Mouse (Mus musculus) hindbrain, embryonic 14.5 days (tissue): ENCODE data around the gene 4930590J08Rik. TPM values are rescaled to one million over a fixed set of nuclear protein-coding genes. Genes with fewer than 3 reads are reported as not detected.
"Not testable (repeated sequence)": the region's sequence is repeated elsewhere in the genome, so short reads cannot be mapped to it uniquely, and the experiment has no call there.

Source experiments
- ATAC-seq: fragments of 200-750 bp; cut with Nextera tagmentation; 2 replicates; pipeline ENCODE4 v1.8.0; 2017; ENCODE audit warnings: moderate number of reproducible peaks, mild to moderate bottlenecking, moderate TSS enrichment, moderate library complexity; ENCODE audit not compliant: low FRiP score
- DNase-seq: peaks from one replicate; pipeline ENCODE4 v3.0.0-alpha.2; 2015; ENCODE audit warnings: low spot score
- H3K27ac ChIP-seq: fragments of 300-500 bp; sonication (generic); 2 replicates; pipeline ENCODE4 v1.5.1; 2014; ENCODE audit warnings: mild to moderate bottlenecking, moderate library complexity
- H3K27me3 ChIP-seq: fragments of 300-500 bp; sonication (generic); 2 replicates; pipeline ENCODE4 v1.6.1; 2014; ENCODE audit warnings: mild to moderate bottlenecking, low read length, mixed read lengths; ENCODE audit not compliant: control insufficient read depth, insufficient read depth
- H3K36me3 ChIP-seq: fragments of 300-500 bp; sonication (generic); replicated peaks from 2 replicates; pipeline ENCODE4 v1.6.1; 2014; ENCODE audit not compliant: control insufficient read depth, insufficient read depth
- H3K4me1 ChIP-seq: fragments of 300-500 bp; sonication (generic); replicated peaks from 2 replicates; pipeline ENCODE4 v1.6.1; 2014; ENCODE audit warnings: antibody characterized with exemption, low read length, mixed read lengths; ENCODE audit not compliant: control insufficient read depth, insufficient read depth
- H3K4me2 ChIP-seq: fragments of 300-500 bp; sonication (generic); replicated peaks from 2 replicates; pipeline ENCODE4 v1.6.1; 2014; ENCODE audit warnings: mild to moderate bottlenecking, moderate library complexity
- H3K4me3 ChIP-seq: fragments of 300-500 bp; sonication (generic); replicated peaks from 2 replicates; pipeline ENCODE4 v1.5.1; 2014; ENCODE audit warnings: mild to moderate bottlenecking, low read length
- H3K9ac ChIP-seq: fragments of 300-500 bp; sonication (generic); 2 replicates; pipeline ENCODE4 v1.6.1; 2014
- H3K9me3 ChIP-seq: fragments of 300-500 bp; sonication (generic); 2 replicates; pipeline ENCODE4 v1.6.1; 2016; ENCODE audit warnings: low read length; ENCODE audit not compliant: control insufficient read depth
- WGBS: fragments of 180-500 bp; shearing (Covaris S2); extraction: QIAGEN DNeasy Blood & Tissue Kit; methylation state at CpG from one replicate; pipeline ENCODE4 v1.1.7; 2014; 5-methylcytosine and 5-hydroxymethylcytosine counted together
- polyA plus RNA-seq: library from polyadenylated mRNA; unstranded; fragments of >200 nt; fragmentation: Nextera tagmentation; extraction: Ambion mirVana; gene quantifications from 2 replicates; pipeline ENCODE4 v1.2.1, GENCODE M21; 2014

The 4930590J08Rik gene
- polyA plus RNA-seq, 1 experiment from 2014 or later: 1.4 TPM

DNA sequence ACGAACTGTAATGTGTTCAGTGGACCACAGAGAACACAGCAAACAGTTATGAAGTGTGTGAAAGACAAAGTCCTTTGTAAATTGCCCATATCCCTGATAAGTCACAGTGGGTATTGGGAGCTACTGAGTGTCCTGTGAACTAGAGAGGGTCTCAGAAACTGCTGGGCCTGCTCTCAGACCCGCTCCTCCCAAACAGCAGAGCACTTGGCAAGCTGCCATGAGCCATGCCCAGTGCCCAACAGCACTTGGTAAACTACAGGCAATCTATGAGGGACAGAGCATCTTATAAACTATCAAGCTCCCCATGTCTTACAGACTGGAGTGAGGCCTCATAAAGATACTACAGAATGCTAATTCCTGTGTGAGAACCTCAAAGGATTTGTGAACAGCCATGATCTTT, 45.8 kb downstream of the 4930590J08Rik start:
- H3K27ac ChIP-seq: no peak overlapping the region
- no peaks in the 10 kb centered on the region for H3K9me3 ChIP-seq
- H3K27me3 ChIP-seq: no peaks in the 10 kb centered on the region
- no peak for ATAC-seq
- peak; percentile 42 for DNase-seq
- no peaks in the 10 kb centered on the region for H3K36me3 ChIP-seq
- no peaks in the 10 kb centered on the region for H3K4me1 ChIP-seq
- H3K4me2 ChIP-seq: no peak overlapping the region
- WGBS: 82% methylated on average over 2 of the region's 2 CpGs
- no peak overlapping the region for H3K4me3 ChIP-seq
- no peak overlapping the region for H3K9ac ChIP-seq

DNA sequence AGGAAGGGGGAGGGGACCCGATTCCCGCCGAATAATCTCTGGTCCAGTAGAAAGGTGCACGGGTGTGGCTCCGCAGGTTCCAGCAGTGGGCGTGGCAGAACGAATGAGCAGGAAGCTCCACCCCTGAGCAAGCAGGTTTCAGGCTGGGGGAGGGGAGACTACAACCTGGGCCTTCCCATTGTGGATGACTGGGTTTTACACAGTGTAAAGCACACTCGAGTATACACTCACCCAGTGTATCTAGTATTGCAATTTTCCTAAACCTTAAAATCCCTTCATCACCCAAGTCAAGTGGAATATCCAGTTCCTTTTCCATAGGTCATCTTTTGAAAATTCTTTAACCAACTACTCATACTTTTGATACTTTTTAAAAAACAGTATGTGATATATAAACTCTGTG, 55.4 kb downstream of the 4930590J08Rik start:
- not testable (repeated sequence) for H3K27me3 ChIP-seq, H3K4me1 ChIP-seq, H3K36me3 ChIP-seq, H3K9me3 ChIP-seq, DNase-seq, H3K4me3 ChIP-seq, H3K9ac ChIP-seq, H3K27ac ChIP-seq, H3K4me2 ChIP-seq, ATAC-seq
- WGBS: 34% methylated on average over 2 of the region's 8 CpGs

DNA sequence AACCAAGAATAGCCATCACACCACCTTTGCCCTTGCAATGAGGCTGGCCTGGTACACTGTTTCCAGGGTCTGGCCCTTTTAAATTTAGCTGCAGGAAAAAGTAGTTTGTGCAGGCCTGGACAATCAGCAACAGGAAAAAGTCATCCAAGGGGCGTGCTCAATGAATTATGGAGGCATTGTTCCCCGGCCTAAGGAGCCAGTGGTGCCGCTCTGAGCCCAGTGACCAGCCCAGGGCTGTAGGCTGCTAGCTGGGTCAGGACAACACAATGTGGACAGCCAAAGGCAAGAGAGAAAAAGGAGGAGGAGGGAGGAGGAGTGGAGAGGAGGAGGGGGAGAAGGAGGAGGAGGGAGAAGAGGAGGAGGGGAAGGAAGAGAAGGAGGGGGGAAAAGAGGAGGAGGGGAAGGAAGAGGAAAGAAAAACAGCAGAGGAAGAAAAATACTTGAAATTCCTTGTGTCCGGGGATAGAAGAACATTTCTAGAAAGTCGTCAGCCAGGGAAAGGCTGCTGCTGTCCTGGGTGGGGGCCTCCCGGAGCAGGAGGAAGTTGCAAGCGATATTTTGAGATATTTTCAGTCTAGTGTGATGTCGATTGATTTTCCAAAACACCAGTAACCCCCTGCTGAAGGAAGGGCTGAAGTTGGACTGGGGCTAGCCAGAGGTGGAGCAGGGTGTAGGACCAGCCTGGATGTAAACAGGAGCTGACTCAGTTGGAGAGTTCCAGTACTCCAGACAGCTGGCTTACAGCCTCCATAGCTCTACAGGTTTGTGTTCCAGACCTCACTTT, 57.6 kb downstream of the 4930590J08Rik start:
- Histone ChIP-seq H3K4me1 (peaks cover 10% of the 10 kb centered on the region; the same call in 1 of the 2 replicates), H3K27ac (no peak overlapping the region), H3K36me3 (no peaks in the 10 kb centered on the region), H3K4me3 (no peak overlapping the region), H3K9me3 (no peaks in the 10 kb centered on the region), H3K27me3 (no peaks in the 10 kb centered on the region), H3K4me2 (no peak overlapping the region; the same call in 1 of the 2 replicates), H3K9ac (no peak overlapping the region)
- no peak for ATAC-seq
- WGBS: 48% methylated on average over 8 of the region's 8 CpGs
- no peak for DNase-seq

DNA sequence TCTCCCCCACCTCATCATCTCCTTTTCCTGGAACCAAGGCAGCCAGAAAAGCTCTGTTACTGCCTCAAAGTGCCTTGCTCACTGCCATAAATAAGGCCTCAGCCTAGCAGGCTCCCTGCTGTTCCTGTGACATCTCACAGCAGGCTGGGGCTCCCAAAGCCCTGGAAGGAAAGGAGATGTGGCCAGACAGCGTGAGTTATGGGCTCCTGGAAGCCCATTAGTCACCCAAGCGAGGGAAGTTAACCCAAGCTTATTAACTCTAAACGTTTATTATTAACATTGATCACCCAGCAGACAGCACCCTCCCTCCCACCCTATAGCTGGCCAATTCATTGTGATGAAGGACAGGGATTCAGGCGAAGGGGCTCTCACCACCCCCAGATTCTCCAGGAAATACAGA, 60.8 kb downstream of the 4930590J08Rik start:
- DNase-seq (no peak), ATAC-seq (peak; percentile 37; the same call in 1 of the 2 replicates)
- Histone ChIP-seq H3K4me1 (peaks cover 12% of the 10 kb centered on the region; the same call in 1 of the 2 replicates), H3K36me3 (no peaks in the 10 kb centered on the region), H3K9ac (no peak overlapping the region), H3K27ac (no peak overlapping the region), H3K9me3 (no peaks in the 10 kb centered on the region), H3K4me2 (no peak overlapping the region), H3K27me3 (no peaks in the 10 kb centered on the region), H3K4me3 (no peak overlapping the region)
- WGBS: 24% methylated on average over 4 of the region's 4 CpGs

DNA sequence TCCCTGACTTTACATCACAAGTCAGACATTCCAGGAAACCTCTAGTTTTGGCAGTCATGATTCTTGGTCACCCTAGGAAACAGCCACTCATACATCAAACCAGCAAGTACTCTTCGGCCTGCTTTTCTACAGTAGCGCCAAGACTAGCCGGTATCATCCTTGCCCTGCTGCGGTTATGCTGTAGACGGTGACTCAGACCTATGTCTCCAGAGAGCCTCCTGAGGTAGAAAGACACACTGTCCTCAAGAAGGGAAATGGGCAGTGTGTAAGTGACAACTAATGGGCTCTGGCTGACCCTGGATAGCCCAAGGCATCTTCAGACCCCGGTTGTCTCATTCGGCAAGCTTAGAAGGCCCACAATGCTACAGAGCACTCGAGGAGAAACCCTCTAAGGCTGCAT, 62.5 kb downstream of the 4930590J08Rik start:
- H3K36me3 ChIP-seq: no peaks in the 10 kb centered on the region
- DNase-seq: no peak
- 90% methylated on average over 8 of the region's 8 CpGs for WGBS

DNA sequence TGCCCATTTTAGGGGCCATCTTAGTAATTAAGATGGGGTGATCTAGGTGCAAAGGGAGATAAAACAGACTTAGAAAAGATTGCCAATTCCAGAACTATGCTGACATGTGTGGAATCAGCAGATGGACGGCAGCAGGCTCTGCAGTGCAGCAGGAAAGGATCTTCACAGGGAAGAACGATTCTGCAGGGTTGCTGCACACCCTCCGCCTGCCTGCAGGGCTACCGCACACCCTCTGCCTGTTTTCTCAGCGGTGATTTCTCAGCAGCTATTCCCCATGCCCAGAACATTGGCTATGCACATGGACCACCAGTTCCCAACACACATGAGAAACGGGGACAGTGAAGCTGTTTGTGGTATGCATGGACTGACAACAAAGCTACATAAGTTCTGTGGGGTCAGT, 63.4 kb downstream of the 4930590J08Rik start:
- Histone ChIP-seq H3K36me3 (no peaks in the 10 kb centered on the region), H3K27me3 (no peaks in the 10 kb centered on the region), H3K4me3 (no peak overlapping the region), H3K9me3 (no peaks in the 10 kb centered on the region), H3K9ac (no peak overlapping the region), H3K27ac (no peak overlapping the region), H3K4me2 (no peak overlapping the region), H3K4me1 (peaks cover 8% of the 10 kb centered on the region; the same call in 1 of the 2 replicates)
- 62% methylated on average over 6 of the region's 6 CpGs for WGBS
- ATAC-seq (no peak), DNase-seq (no peak)

More for the DNA sequence above, 62.5 kb downstream of the 4930590J08Rik start:
- no peak for ATAC-seq
- H3K9me3 ChIP-seq: no peaks in the 10 kb centered on the region
- no peak overlapping the region for H3K4me2 ChIP-seq
- no peak overlapping the region for H3K27ac ChIP-seq
- H3K4me1 ChIP-seq: peaks cover 12% of the 10 kb centered on the region; the same call in 1 of the 2 replicates
- H3K4me3 ChIP-seq: no peak overlapping the region
- H3K9ac ChIP-seq: no peak overlapping the region
- H3K27me3 ChIP-seq: no peaks in the 10 kb centered on the region

DNA sequence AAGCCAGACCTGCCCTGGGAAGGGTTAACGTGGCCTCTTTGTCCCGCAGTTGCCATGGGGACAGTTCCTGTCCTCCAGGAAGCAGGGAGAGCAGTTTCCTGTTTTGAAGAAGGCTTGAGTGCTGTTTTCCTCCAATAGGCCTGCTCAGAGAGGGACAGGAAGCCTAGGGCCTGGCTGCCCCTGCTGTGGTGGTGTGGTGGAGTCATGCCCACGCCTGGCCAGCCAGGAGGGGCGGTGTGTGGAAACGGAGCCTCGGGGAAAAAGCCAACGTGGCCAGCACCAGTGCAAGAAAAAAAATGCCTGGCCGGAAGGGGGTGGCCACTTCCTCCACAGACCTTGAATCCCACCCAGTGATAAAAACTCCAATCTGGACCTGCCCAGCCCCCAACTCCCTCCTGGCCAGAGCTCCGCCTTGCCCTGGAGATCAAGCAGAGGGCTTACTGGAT, 69.6 kb downstream of the 4930590J08Rik start:
- Histone ChIP-seq H3K4me1 (0 out of 2 replicates have a peak, but pooled peaks cover under 1% of the 10 kb centered on the region), H3K9me3 (no peaks in the 10 kb centered on the region), H3K36me3 (no peaks in the 10 kb centered on the region), H3K27ac (no peak overlapping the region), H3K4me3 (no peak overlapping the region), H3K9ac (no peak overlapping the region), H3K4me2 (no peak overlapping the region), H3K27me3 (no peaks in the 10 kb centered on the region)
- DNase-seq (no peak), ATAC-seq (no peak)
- WGBS: 56% methylated on average over 9 of the region's 9 CpGs

DNA sequence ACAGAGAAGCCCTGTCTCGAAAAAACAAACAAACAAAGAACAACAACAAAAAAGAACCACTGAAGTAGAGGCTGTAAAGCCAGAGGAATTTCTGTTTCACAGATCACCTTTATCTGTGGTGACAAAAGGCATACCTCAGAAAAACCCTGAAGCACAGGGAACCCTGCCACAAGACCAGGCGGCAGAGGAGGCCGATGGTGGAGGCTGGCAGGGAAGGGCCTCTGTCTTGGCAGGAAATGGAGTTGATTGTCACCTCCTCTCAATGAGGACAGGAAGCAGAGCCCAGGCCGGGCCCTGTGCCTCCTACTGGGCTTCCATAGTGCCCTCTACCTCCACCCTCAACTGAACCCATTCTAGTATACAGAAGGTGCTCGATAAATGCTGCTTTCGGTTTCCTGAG, 71.4 kb downstream of the 4930590J08Rik start:
- Histone ChIP-seq H3K9ac (no peak overlapping the region), H3K4me2 (no peak overlapping the region), H3K27me3 (peaks cover 7% of the 10 kb centered on the region), H3K36me3 (no peaks in the 10 kb centered on the region), H3K4me3 (no peak overlapping the region), H3K9me3 (no peaks in the 10 kb centered on the region), H3K4me1 (peaks cover 7% of the 10 kb centered on the region; the same call in 1 of the 2 replicates), H3K27ac (no peak overlapping the region)
- ATAC-seq (no peak), DNase-seq (no peak)
- WGBS: 80% methylated on average over 6 of the region's 6 CpGs

DNA sequence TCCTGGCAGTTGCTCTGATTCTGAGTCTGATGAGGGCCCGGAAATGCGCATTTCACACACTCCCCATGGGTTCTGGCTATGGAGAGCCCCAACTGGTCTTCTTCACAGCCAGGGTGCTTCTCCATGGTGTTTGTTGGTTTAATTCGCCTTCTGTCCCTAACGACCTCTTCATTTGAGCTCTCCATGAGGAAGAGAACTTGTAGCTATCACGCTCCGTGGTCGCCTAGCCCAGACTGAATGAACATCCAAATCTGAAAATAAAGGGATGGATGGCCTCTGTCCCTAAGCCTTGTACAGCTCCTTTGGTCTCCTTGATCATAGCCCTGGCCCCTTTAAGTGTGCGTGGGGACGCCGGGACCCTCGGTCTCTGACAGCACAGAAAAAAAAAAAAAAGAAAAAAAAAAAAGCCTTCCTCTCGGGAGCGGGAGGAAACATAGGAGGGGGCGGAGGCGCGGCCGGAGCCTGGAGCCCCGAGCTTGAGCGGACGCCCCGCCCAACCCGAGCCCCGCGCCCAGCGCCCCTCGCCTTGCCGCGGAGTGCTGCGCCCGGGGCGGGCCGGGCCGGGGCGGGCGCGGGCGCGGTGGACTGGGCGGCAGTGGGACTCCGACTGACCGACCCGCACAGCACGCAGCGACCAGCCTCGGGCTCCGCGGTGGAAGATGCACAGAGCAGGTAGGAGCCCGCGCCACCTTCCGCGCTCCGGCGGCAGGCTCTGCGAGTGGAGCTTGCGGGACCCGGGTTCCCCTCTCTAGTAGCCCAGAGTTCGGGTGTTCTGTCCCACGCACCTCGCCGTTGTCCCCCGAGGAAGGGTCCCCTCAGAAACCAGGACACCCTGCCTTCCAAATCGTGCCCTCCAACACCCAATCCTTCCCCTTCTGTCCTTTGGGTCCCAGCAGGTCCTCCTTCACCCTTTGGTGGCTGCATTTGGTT, 76.0 kb downstream of the 4930590J08Rik start, which contains the start of gene Fgd5:
TSS of gene Fgd5 (plus strand) at position 508 of the 930 bp plus-strand sequence.
- no peak for DNase-seq
- 1% methylated on average over 39 of the region's 62 CpGs for WGBS
- H3K27ac ChIP-seq: peak within 1 kb of the TSS; percentile 34; the same call in 1 of the 2 replicates

More for the DNA sequence above, 76.0 kb downstream of the 4930590J08Rik start, which contains the start of gene Fgd5:
- H3K4me1 ChIP-seq: peaks cover 15% of the 10 kb centered on the region; the same call in 1 of the 2 replicates
- peak within 1 kb of the TSS; percentile 48 for H3K4me3 ChIP-seq
- H3K9me3 ChIP-seq: no peaks in the 10 kb centered on the region
- peak; percentile 70 for ATAC-seq
- H3K4me2 ChIP-seq: peak within 1 kb of the TSS; percentile 79
- H3K9ac ChIP-seq: peak within 1 kb of the TSS; percentile 64
- peaks cover 11% of the 10 kb centered on the region for H3K27me3 ChIP-seq
- H3K36me3 ChIP-seq: no peaks in the 10 kb centered on the region
